Mouse (Mus musculus): ENCODE data around the gene Guca2b. TPM values are rescaled to one million over a fixed set of nuclear protein-coding genes. Genes with fewer than 3 reads are reported as not detected.

The Guca2b gene
- total RNA-seq, 2 experiments from 2014 or later: not detected

Other genes with a start within 250 kb of the Guca2b start
- gene Ccdc30, start 243.4 kb downstream of the Guca2b start, total RNA-seq (2021): 10 to 100 TPM; 19.8 to 26.1 TPM
- gene Ppcs, start 236.5 kb downstream of the Guca2b start, total RNA-seq (2021): 1 to 10 TPM; 5.7 to 5.8 TPM
- under 1 TPM; 0.49 to 0.61 TPM for gene Zmynd12, start 236.1 kb downstream of the Guca2b start, total RNA-seq (2021)
- gene Rimkla, start 166.3 kb downstream of the Guca2b start, total RNA-seq (2021): 10 to 100 TPM; 12.5 to 13.7 TPM
- gene Foxj3, start 122.0 kb downstream of the Guca2b start, total RNA-seq (2021): 10 to 100 TPM; 66.0 to 80.5 TPM
- gene Frg2f1, start 119.4 kb downstream of the Guca2b start, total RNA-seq (2021): 10 to 100 TPM; 26.2 to 29.1 TPM
- gene Guca2a, start 21.2 kb downstream of the Guca2b start, total RNA-seq (2021): not detected
- gene Hivep3, start 74.8 kb upstream of the Guca2b start, total RNA-seq (2021): 10 to 100 TPM; 37.9 to 57.4 TPM

All from layer of hippocampus, postnatal 25 days (tissue).